26 mouse cellular contexts compared by ENCODE assay signal in the genomic region with DNA sequence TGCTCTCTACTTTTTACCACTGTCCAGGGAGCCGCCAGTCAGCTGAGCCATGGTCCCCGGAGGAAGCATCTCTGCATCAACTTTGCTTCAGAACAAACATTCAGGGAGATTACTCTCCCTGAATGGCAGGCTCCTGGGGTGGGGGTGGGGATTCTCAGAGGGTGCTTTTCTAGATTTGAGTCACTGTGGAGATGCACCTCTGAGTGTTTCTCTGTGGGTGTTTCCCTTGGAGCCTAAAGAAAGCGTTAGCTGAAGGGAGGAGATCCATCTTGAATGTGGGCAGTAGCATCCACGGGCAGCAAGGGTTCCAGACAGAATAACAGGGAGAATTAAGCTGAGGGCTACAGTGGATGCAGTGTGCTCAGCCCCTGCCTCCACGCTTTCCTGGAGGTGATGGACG. TPM values are rescaled to one million over a fixed set of nuclear protein-coding genes. Genes with fewer than 3 reads are reported as not detected.
A peak's percentile ranks its signal among the peaks of the same experiment; 100 is the strongest.
DNase-seq lines count a peak whose midpoint lies in the region; ATAC-seq and TF ChIP-seq lines count a peak whose summit lies in the region.
"Had no signal": no experiment of that assay in that cellular context is flagged by ENCODE, and none has a peak within 500 bp of the region (broad histone marks: within the 10 kb centered on the region; RNA-seq: fewer than 3 reads in every experiment).

No protein-coding gene starts in this region.

- no peak overlapping the region for H3K4me3 ChIP-seq in left cerebral cortex, adult 2 months
- peak overlapping the region; percentile 50; the same call in 1 of the 2 replicates for H3K4me3 ChIP-seq in E14TG2a.4 (replicated peaks; ENCODE audit: low read length)
- H3K4me3 ChIP-seq in embryonic facial prominence, embryonic 10.5 days = no peak overlapping the region
- H3K4me3 ChIP-seq: embryonic facial prominence, embryonic 13.5 days; erythroblast, embryonic 14.5 days; forebrain, embryonic 12.5 days; forebrain, embryonic 15.5 days; gastrocnemius, adult 2 months; hindbrain, embryonic 12.5 days; hindbrain, embryonic 15.5 days had no signal

- H3K27ac ChIP-seq in left cerebral cortex, adult 2 months = peak overlapping the region; percentile 72
- no peak overlapping the region for H3K27ac ChIP-seq in embryonic facial prominence, embryonic 10.5 days (replicated peaks)
- H3K27ac ChIP-seq: embryonic facial prominence, embryonic 13.5 days; forebrain, embryonic 12.5 days; forebrain, embryonic 15.5 days; gastrocnemius, adult 2 months; hindbrain, embryonic 12.5 days; hindbrain, embryonic 15.5 days had no signal

- TF ChIP-seq CTCF in left cerebral cortex, adult 2 months (IDR thresholded peaks at IDR 0.05) = no peak
- no peak for TF ChIP-seq CTCF in E14TG2a.4 (conservative IDR thresholded peaks at IDR 0.05; ENCODE audit: low read length)

- no peaks in the 10 kb centered on the region for H3K36me3 ChIP-seq in E14TG2a.4 (ENCODE audit: insufficient read depth, low read length)
- no peaks in the 10 kb centered on the region for H3K36me3 ChIP-seq in embryonic facial prominence, embryonic 10.5 days (replicated peaks)
- H3K36me3 ChIP-seq: embryonic facial prominence, embryonic 13.5 days; forebrain, embryonic 12.5 days; forebrain, embryonic 15.5 days; G1E; hindbrain, embryonic 12.5 days; hindbrain, embryonic 15.5 days had no signal

- peaks cover 66% of the 10 kb centered on the region for H3K4me1 ChIP-seq in E14TG2a.4 (replicated peaks; ENCODE audit: low read depth, low read length)
- peaks cover 14% of the 10 kb centered on the region for H3K4me1 ChIP-seq in embryonic facial prominence, embryonic 10.5 days
- H3K4me1 ChIP-seq: embryonic facial prominence, embryonic 13.5 days; forebrain, embryonic 12.5 days; forebrain, embryonic 15.5 days; hindbrain, embryonic 12.5 days; hindbrain, embryonic 15.5 days had no signal

- no peaks in the 10 kb centered on the region for H3K27me3 ChIP-seq in E14TG2a.4 (ENCODE audit: insufficient read depth, low read length)
- H3K27me3 ChIP-seq in embryonic facial prominence, embryonic 10.5 days (replicated peaks; ENCODE audit: low read depth, poor library complexity, severe bottlenecking) = 0 out of 2 replicates have a peak, but pooled peaks cover 4% of the 10 kb centered on the region
- H3K27me3 ChIP-seq: embryonic facial prominence, embryonic 13.5 days; forebrain, embryonic 15.5 days; hindbrain, embryonic 12.5 days; hindbrain, embryonic 15.5 days; Patski had no signal

- WGBS in embryonic facial prominence, embryonic 10.5 days = 68% methylated on average over 6 of the region's 6 CpGs

- ATAC-seq in inflammation-experienced regulatory T-cells, adult 6 months = no peak
- ATAC-seq: CD4-positive, CD25-positive, alpha-beta regulatory T cell, adult 4 months; forebrain, embryonic 15.5 days; intestine, embryonic 16.5 days; Patski had no signal

- intact Hi-C loops in left cerebral cortex, adult 2 months (cut with DNase I) = no loop called here
- intact Hi-C loops in left cerebral cortex, postnatal 36 days (cut with DNase I) = no loop called here

- no peak for DNase-seq in left cerebral cortex, adult 2 months (ENCODE audit: extremely low spot score in 1 of 2, low spot score in 2 of 2)
- DNase-seq in left cerebral cortex, postnatal 36 days (ENCODE audit: low spot score in 2 of 2) = no peak
- peak; percentile 48 for DNase-seq in CD4-positive helper T cell, adult 2 months (ENCODE audit: low read depth, low spot score)
- no peak for DNase-seq in embryonic facial prominence, embryonic 10.5 days (ENCODE audit: low spot score)
- DNase-seq: adrenal gland, postnatal 10 days; adrenal gland, postnatal 36 days; B cell, adult 2 months; cerebellum, adult 11 months; cerebellum, adult 2 months; cerebellum, adult 9-11 months; cerebellum, postnatal 25 days; gastrocnemius, adult 2 months; gastrocnemius, postnatal 14 days; heart, adult 11 months had no signal

- H3K9me3 ChIP-seq in E14TG2a.4 (ENCODE audit: low read length) = no peaks in the 10 kb centered on the region
- no peaks in the 10 kb centered on the region for H3K9me3 ChIP-seq in embryonic facial prominence, embryonic 10.5 days
- H3K9me3 ChIP-seq: embryonic facial prominence, embryonic 13.5 days; forebrain, embryonic 12.5 days; forebrain, embryonic 15.5 days; G1E; hindbrain, embryonic 12.5 days; hindbrain, embryonic 15.5 days had no signal

RNA-seq across cellular contexts. Expression of a gene that starts 15.1 kb away (rescaled TPM):
- total RNA-seq in left cerebral cortex, adult 2 months (2021) = 1 to 10 TPM; 3.4 to 4.8 TPM
- 1 to 10 TPM; 2.7 to 3.8 TPM for total RNA-seq in left cerebral cortex, postnatal 36 days (2021)
- 2.3 TPM in 2 replicates for polyA plus RNA-seq in embryonic facial prominence, embryonic 10.5 days (2016; fragmentation: Nextera tagmentation; extraction: Ambion mirVana)
- 1 to 10 TPM in 1 of 3 experiments, under 1 TPM in 2; 0.12 to 1.3 (median 0.34) TPM for polyA plus RNA-seq in inflammation-experienced regulatory T-cells, adult 6 months (2017; shearing (Covaris generic))
- polyA plus RNA-seq: G1E had no signal

RNA-seq across cellular contexts. Expression of a gene that starts 32.9 kb away (rescaled TPM):
- 10 to 100 TPM; 24.4 to 28.2 TPM for total RNA-seq in left cerebral cortex, adult 2 months (2021)
- 10 to 100 TPM; 27.2 to 29.4 TPM for total RNA-seq in left cerebral cortex, postnatal 36 days (2021)
- 7.1 and 8.5 TPM in 2 replicates for polyA plus RNA-seq in embryonic facial prominence, embryonic 10.5 days (2016; fragmentation: Nextera tagmentation; extraction: Ambion mirVana)
- polyA plus RNA-seq in inflammation-experienced regulatory T-cells, adult 6 months (2017; shearing (Covaris generic)) = 100 to 1,000 TPM in 2 of 3 experiments, 10 to 100 TPM in 1; 81.9 to 140 (median 126) TPM
